Mouse (Mus musculus) C2C12 (cell line): ENCODE measurements around the gene Itgb5. TPM values are rescaled to one million over a fixed set of nuclear protein-coding genes. Genes with fewer than 3 reads are reported as not detected.

Experiments
- H3K27me3 ChIP-seq: one replicate; pipeline ENCODE4 v1.6.1; 2011; ENCODE audit not compliant: control insufficient read depth, insufficient read depth, insufficient read length
- H3K36me3 ChIP-seq: one replicate; pipeline ENCODE4 v1.6.1; 2011; ENCODE audit not compliant: control insufficient read depth, insufficient read depth
- H3K4me3 ChIP-seq: one replicate; pipeline ENCODE4 v1.5.1; 2011; ENCODE audit warnings: mild to moderate bottlenecking, control low read depth; ENCODE audit not compliant: poor library complexity, insufficient read depth, severe bottlenecking
- H3K79me2 ChIP-seq: one replicate; pipeline ENCODE4 v1.6.1; 2011; ENCODE audit not compliant: control insufficient read depth, insufficient read depth
- H3K79me3 ChIP-seq: one replicate; pipeline ENCODE4 v1.6.1; 2011; ENCODE audit warnings: low read depth, control low read depth
- H3ac ChIP-seq: one replicate; pipeline ENCODE3; 2011; ENCODE audit warnings: low read depth; ENCODE audit not compliant: control insufficient read depth, insufficient read length
- CEBPB ChIP-seq: IDR thresholded peaks from one replicate; pipeline ENCODE4 v1.6.1; 2011; ENCODE audit warnings: low read depth, mild to moderate bottlenecking, control low read depth, moderate library complexity
- CTCF ChIP-seq: IDR thresholded peaks from one replicate; pipeline ENCODE4 v1.5.1; 2011; ENCODE audit not compliant: control insufficient read depth, insufficient read depth, insufficient read length
- FOSL1 ChIP-seq: IDR thresholded peaks from one replicate; pipeline ENCODE4 v1.8.0; 2011; ENCODE audit warnings: mild to moderate bottlenecking, low read length; ENCODE audit not compliant: poor library complexity, insufficient read depth, severe bottlenecking
- MAX ChIP-seq: IDR thresholded peaks from one replicate; pipeline ENCODE4 v1.6.1; 2011; ENCODE audit warnings: mild to moderate bottlenecking, control low read depth
- MYOD1 ChIP-seq: IDR thresholded peaks from one replicate; pipeline ENCODE4 v1.6.1; 2011; ENCODE audit warnings: low read depth; ENCODE audit not compliant: control insufficient read depth, insufficient read length
- MYOG ChIP-seq: IDR thresholded peaks from one replicate; pipeline ENCODE4 v1.6.1; 2011; ENCODE audit not compliant: control insufficient read depth, insufficient read length; ENCODE audit errors: extremely low read depth
- USF1 ChIP-seq: IDR thresholded peaks from one replicate; pipeline ENCODE4 v1.6.1; 2011; ENCODE audit warnings: low read depth, mild to moderate bottlenecking, control low read depth, moderate library complexity
- polyA plus RNA-seq: library from polyadenylated mRNA; unstranded; fragments of >200 nt; fragmentation: generic; extraction: Trizol; gene quantifications from one replicate; pipeline ENCODE4 v1.2.1, GENCODE M21; 2012; ENCODE audit warnings: missing spikeins

Gene Itgb5
- polyA plus RNA-seq, 1 experiment: 46.0 TPM

DNA sequence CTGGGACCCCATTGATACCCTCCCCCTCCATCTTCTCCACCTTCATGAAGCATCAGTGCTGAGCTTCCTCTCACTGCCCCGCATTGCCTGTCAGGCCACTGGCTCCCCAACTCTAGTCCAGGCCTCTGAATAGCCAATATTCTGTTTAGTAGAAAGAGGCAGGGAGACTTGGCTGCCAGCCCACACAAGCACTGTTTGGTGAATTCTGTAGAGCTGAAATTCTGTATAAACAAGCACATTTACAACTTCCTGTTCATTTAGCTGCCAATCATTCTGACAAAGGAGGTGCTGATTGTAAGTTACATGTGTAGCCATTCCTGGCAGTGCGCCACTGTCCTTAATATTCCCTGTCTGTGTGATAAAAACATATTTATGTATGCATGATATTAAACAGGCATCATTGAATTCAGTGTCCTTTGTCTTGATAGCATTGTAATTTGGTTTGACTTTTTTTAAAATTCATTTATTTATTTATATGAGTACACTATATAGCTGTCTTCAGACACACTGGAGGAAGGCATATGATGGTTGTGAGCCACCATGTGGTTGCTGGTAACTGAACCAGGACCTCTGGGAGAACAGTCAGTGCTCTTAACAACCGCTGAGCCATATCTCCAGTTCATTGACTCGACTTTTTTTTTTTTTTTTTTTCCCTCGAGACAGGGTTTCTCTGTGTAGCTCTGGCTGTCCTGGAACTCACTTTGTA lies 105.4 kb downstream of the Itgb5 start:
- Histone ChIP-seq H3ac (no peak overlapping the region), H3K27me3 (no peaks in the 10 kb centered on the region), H3K79me3 (no peaks in the 10 kb centered on the region), H3K79me2 (no peaks in the 10 kb centered on the region), H3K4me3 (no peak overlapping the region), H3K36me3 (no peaks in the 10 kb centered on the region)
- TF ChIP-seq FOSL1 (no peak), CTCF (no peak), USF1 (no peak), MAX (no peak), CEBPB (no peak), MYOD1 (no peak), MYOG (no peak)

DNA sequence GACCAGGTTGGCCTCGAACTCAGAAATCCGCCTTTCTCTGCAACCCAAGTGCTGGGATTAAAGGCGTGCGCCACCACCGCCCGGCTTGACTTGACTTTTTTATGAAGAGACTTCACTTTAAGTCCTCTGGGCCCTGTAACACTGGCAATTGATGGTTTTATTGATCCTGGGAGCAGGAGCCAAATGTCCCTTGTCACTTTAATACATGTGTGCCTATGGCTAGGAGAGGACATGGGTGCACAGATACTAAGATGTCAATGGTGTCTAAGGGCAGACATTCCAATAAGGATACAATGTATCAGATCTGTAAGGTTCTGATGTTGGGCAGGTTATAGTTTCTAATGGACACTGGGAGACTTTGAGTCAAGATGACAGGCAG lies 105.9 kb downstream of the Itgb5 start:
- Histone ChIP-seq H3ac (no peak overlapping the region), H3K27me3 (no peaks in the 10 kb centered on the region), H3K36me3 (no peaks in the 10 kb centered on the region), H3K4me3 (no peak overlapping the region), H3K79me2 (no peaks in the 10 kb centered on the region), H3K79me3 (no peaks in the 10 kb centered on the region)
- TF ChIP-seq MAX (no peak), MYOG (no peak), CEBPB (no peak), MYOD1 (no peak), FOSL1 (no peak), CTCF (no peak), USF1 (no peak)

DNA sequence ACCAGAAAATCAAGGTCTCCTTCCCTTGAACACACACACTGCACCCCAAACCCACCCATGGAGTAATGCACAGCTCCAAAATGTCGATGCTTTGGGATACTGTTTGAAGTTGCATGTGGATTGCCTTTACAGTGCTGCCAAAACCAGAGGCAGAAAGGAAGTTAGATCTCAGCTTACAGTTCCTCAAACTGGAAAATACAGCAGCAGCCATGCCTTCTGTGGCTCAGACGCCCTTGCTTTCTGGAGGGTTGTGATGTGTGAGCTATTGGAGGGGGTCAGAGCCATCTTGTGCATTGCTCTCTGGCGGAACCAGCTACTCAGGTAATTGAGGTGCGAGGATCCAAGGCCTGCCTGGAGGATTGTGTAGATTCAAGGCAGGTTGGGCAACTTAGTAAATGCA lies 107.4 kb downstream of the Itgb5 start:
- Histone ChIP-seq H3K36me3 (no peaks in the 10 kb centered on the region), H3K27me3 (no peaks in the 10 kb centered on the region), H3ac (no peak overlapping the region), H3K79me2 (no peaks in the 10 kb centered on the region), H3K4me3 (no peak overlapping the region), H3K79me3 (no peaks in the 10 kb centered on the region)
- no peak for TF ChIP-seq CTCF

DNA sequence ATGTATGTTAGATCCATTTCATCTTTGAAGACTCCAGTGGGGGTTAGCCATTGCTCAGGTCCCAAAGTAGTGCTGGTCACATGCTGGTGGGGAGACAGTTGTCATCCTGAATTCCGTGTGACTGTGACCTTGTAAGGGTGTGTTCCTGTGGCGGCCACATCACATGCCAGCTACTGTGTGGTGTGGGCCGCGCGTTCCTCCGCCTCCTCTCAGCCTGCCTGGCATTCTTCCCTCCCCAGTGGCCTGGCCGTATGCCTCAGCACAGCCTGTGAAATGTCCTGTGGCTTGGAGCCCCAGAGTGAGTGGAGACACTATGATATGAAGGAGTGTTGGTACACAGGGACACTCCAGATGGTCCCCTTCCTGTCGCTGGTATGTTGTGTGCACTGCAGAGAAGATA lies 108.1 kb downstream of the Itgb5 start:
- TF ChIP-seq MYOG (no peak), CTCF (no peak), CEBPB (no peak), MAX (no peak), USF1 (peak; percentile 26)
- Histone ChIP-seq H3K4me3 (no peak overlapping the region), H3K27me3 (no peaks in the 10 kb centered on the region), H3ac (no peak overlapping the region), H3K79me2 (no peaks in the 10 kb centered on the region), H3K36me3 (no peaks in the 10 kb centered on the region), H3K79me3 (no peaks in the 10 kb centered on the region)

DNA sequence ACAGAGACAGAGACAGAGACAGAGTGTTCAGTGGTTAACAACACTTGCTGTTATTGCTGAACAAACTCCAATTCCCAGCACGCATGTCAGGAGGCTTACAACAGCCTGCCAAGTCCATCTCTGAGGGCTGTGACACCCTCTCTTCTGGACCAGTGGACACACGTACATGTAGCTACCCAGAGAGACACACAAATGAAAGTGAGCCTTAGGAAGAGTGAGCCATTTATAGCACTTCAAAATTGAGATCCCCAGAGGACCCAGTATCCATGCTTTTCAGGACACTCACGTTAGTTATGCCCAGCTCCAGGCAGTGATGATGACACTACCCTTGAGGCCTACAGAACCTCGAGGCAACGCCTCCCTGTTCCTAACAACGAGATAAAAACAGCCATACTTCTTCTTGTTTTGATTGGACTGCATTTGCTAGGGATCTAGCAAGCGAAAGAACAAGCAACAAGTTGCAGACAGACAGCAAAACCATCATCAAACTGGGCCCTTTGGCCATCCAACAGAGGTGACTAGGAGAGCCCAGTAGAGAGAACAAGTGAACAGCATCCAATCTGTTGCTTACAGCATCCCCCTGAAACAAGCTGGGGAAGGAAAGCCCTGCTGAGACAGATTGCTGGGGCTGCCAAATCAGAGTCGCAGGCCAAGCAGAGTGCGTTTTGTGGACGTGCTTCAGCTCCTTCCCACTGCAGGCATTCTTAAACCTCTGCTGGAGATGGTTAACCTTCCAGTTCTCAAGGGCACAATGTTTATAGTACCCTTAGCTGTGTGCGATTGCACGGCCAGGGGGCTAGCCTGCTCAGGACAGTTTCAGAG lies 109.1 kb downstream of the Itgb5 start:
- no peak overlapping the region for H3K4me3 ChIP-seq
- H3K27me3 ChIP-seq: no peaks in the 10 kb centered on the region
- no peaks in the 10 kb centered on the region for H3K79me3 ChIP-seq
- no peak overlapping the region for H3ac ChIP-seq
- no peaks in the 10 kb centered on the region for H3K36me3 ChIP-seq
- TF ChIP-seq CTCF: no peak
- no peak for TF ChIP-seq MYOD1
- TF ChIP-seq MYOG: no peak
- TF ChIP-seq FOSL1: no peak
- no peaks in the 10 kb centered on the region for H3K79me2 ChIP-seq

DNA sequence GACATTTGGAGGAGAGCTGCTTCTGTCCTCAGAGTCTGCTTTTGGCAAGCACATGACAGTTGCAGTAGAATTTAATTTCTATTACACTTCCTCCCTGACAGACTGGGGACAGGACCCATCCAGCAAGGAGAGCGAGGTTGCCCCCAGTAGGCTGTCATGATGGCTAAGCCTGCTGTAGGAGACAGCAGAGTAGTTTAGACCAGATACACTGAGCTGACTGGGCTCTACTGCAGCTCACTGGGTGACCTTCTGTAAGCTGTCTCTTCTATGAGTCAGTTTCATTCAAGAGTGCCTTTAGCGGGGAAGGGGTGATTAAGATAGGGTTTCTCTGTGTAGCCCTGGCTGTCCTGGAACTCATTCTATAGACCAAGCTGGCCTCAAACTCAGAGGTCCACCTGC lies 109.7 kb downstream of the Itgb5 start:
- H3K4me3 ChIP-seq: no peak overlapping the region
- no peaks in the 10 kb centered on the region for H3K79me2 ChIP-seq
- no peaks in the 10 kb centered on the region for H3K27me3 ChIP-seq
- H3K79me3 ChIP-seq: no peaks in the 10 kb centered on the region
- H3K36me3 ChIP-seq: no peaks in the 10 kb centered on the region
- H3ac ChIP-seq: no peak overlapping the region
- TF ChIP-seq MYOG: no peak
- no peak for TF ChIP-seq MYOD1
- TF ChIP-seq CTCF: no peak
- no peak for TF ChIP-seq FOSL1
- no peak for TF ChIP-seq USF1
- TF ChIP-seq MAX: no peak
- TF ChIP-seq CEBPB: no peak
